Mouse (Mus musculus) MEL (cell line): Measurements from ENCODE around the gene Trit1.

ENCODE experiments used
- CTCF ChIP-seq, 3 experiments: IDR thresholded peaks in 2 of 3; conservative IDR thresholded peaks in 1 of 3; 2 replicates each; pipeline ENCODE4 v1.5.1; 2011 to 2012; ENCODE audit warnings: low read length in 3 of 3, low read depth in 2 of 3, mild to moderate bottlenecking in 2 of 3, improper control_type of control experiment in 1 of 3, inconsistent platforms in 1 of 3, mixed read lengths in 1 of 3, moderate library complexity in 1 of 3; ENCODE audit not compliant: control insufficient read depth in 1 of 3, insufficient read depth in 1 of 3, poor library complexity in 1 of 3, severe bottlenecking in 1 of 3
- EP300 ChIP-seq, 2 experiments: IDR thresholded peaks; 2 replicates each; pipeline ENCODE4 v1.6.1; 2011; ENCODE audit warnings: improper control_type of control experiment in 2 of 2, low read length in 2 of 2, low read depth in 1 of 2, mild to moderate bottlenecking in 1 of 2
- MAZ ChIP-seq: IDR thresholded peaks from 2 replicates; pipeline ENCODE4 v1.6.1; 2012; ENCODE audit warnings: low read depth, mild to moderate bottlenecking, inconsistent platforms, low read length, improper control_type of control experiment
- POLR2AphosphoS2 ChIP-seq: IDR thresholded peaks from 2 replicates; pipeline ENCODE4 v1.6.1; 2011; ENCODE audit warnings: low read length, improper control_type of control experiment
- SMC3 ChIP-seq: IDR thresholded peaks from 2 replicates; pipeline ENCODE4 v1.6.1; 2011; ENCODE audit warnings: low read depth, low read length, improper control_type of control experiment
- ZKSCAN1 ChIP-seq: IDR thresholded peaks from 2 replicates; pipeline ENCODE4 v1.6.1; 2012; ENCODE audit warnings: low read depth, mild to moderate bottlenecking, inconsistent platforms, low read length, improper control_type of control experiment, moderate library complexity

DNA sequence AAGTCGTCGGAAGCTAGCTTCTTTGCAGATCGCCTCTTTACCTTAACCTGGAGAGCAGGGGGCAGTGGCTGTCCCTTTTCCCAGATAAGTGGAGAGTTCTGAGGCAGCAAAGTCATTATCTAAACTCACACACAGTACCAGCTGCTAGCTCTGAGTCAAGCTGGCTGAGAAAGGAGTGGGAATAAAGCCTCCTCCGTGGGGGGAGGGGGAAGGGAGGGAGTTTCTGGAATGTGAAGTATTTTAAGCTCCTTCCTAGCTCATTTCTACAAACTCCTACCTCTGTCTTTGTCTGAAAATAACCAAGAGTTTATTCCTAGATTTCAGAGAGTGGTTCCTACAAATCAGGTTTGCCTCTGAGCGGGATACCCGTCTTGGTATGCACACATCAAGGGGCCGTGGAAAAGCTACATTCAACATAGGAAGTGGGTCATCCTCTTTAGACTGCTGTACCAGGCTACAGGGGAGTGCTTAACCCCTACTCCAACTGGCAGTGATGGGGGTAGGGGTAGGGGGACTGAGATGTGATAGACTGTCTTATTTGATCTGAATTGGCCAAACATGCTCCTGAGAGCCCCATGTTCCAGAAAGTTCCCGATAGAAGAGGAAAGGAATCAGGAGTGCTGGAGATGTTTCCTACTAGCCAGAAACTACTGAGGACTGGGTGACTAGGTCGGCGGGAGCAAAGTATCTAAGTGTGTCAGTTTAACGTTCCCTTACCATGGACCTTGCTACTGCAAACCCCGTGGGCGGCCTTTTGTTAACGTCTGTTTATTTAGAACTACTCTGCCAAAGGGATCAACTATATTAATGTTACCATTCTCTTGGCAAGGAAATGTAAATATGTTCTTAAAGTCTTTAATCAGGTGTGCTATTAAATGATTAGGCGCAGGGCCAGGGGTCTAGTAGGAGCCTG lies 11.1 kb upstream of the Trit1 start:
- TF ChIP-seq SMC3 (no peak), CTCF (IDR thresholded peaks at IDR 0.05 in 2 of 3, conservative IDR thresholded peaks at IDR 0.05 in 1 of 3; ENCODE audit: control insufficient read depth in 1 of 3, insufficient read depth in 1 of 3, low read depth in 2 of 3, low read length in 3 of 3, poor library complexity in 1 of 3, severe bottlenecking in 1 of 3) (no peak), POLR2AphosphoS2 (no peak), EP300 (IDR thresholded peaks at IDR 0.05; ENCODE audit: low read depth in 1 of 2, low read length in 2 of 2) (no peak), MAZ (no peak), ZKSCAN1 (no peak)
